Mouse (Mus musculus): ENCODE results near the gene Gcc1. TPM values are rescaled to one million over a fixed set of nuclear protein-coding genes. Genes with fewer than 3 reads are reported as not detected.
A peak's percentile ranks its signal among the peaks of the same experiment; 100 is the strongest.

Gene Gcc1
- polyA plus RNA-seq, 1 experiment from 2014 or later = 11.4 TPM

DNA sequence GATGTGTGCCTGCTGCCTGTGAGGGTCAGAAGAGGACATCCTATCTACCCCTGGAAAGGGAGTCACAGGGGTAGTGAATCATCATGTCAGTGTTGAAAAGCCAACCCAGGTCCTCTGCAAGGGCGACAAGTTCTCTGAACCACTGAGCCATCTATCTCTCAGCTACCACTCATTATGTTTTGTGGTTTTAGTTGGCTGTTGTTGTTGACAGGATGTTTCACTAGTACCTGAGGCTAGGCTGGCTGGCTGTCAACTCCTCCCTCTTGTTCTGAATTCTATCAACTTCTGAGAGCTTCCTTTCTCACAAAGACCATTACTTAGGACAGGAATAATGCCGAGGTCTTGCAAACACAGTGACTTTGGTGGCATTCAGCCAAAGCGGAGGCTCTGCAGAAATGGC is 43.0 kb downstream of the Gcc1 start:
- no peaks in the 10 kb centered on the region for H3K36me3 ChIP-seq (ENCODE audit: poor library complexity, severe bottlenecking)
- no peak overlapping the region for H3K4me2 ChIP-seq
- H3K27me3 ChIP-seq = no peaks in the 10 kb centered on the region
- no peak overlapping the region for H3K4me3 ChIP-seq
- no peak overlapping the region for H3K9ac ChIP-seq
- no peaks in the 10 kb centered on the region for H3K4me1 ChIP-seq
- no peak for ATAC-seq
- no peak overlapping the region for H3K27ac ChIP-seq
- no peaks in the 10 kb centered on the region for H3K9me3 ChIP-seq (replicated peaks)
- WGBS = 93% methylated on average over 3 of the region's 3 CpGs

DNA sequence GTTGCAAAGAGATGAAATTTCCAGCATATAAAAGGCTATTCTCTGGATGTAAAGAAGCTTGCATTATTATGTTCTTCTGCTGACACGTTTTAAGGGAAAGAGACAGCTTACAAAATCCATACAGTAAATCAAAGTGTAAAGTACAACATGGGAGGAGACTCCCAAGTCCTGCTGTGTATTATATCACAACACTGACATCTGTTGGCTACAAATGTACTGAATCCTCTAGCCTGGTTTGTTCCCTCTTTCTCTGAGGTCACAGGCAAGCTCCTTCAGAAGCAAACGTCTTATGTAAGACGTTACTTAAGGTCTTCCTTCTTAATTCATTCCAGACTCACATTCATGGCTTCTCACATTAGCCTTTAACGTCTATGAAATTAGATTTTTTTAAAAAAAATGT is 46.2 kb downstream of the Gcc1 start:
- H3K9me3 ChIP-seq (replicated peaks) = no peaks in the 10 kb centered on the region
- H3K4me1 ChIP-seq = no peaks in the 10 kb centered on the region
- H3K27ac ChIP-seq = no peak overlapping the region
- no peak overlapping the region for H3K9ac ChIP-seq
- no peak for ATAC-seq
- H3K4me3 ChIP-seq = no peak overlapping the region
- H3K36me3 ChIP-seq (ENCODE audit: poor library complexity, severe bottlenecking) = no peaks in the 10 kb centered on the region
- no peak overlapping the region for H3K4me2 ChIP-seq
- WGBS = 75% methylated on average over 4 of the region's 4 CpGs
- no peaks in the 10 kb centered on the region for H3K27me3 ChIP-seq

DNA sequence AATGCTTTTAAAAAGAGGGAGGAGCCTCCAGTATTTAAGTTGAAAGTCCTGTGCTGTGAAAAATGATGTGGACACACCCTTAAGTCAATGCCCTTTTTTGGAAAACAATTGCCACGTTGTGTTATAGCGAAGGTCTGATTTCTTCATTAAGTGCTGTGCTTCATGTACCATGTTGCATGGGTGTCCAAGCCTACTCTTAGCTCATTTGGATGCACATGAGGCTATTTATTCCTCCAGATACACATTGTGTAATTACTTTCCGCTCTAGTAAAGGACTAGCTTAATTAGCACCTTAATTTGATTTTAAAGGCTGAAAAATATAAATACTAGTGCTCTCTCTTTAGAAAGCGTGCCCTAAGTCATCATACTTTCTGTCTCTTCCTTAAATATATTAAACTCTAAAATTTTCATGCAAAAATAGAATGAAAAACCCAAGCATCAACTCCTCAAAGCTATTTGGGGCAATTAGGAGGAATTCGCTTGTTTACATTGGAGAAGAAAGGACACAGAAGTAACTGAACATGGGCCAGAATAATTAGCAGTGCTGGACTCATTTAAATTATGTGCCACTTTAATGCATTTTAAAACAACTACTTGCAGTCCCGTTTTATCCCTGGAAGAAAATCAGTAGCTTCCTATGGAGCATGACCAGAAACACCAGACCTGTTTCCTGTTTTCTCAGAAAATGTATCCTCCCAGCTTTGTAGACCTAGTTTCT is 58.1 kb downstream of the Gcc1 start:
- no peak overlapping the region for H3K4me3 ChIP-seq
- peak overlapping the region; percentile 1; the same call in 1 of the 2 replicates for H3K4me2 ChIP-seq
- ATAC-seq = peak; percentile 89
- H3K9ac ChIP-seq = no peak overlapping the region
- no peaks in the 10 kb centered on the region for H3K9me3 ChIP-seq (replicated peaks)
- H3K27ac ChIP-seq = no peak overlapping the region
- H3K27me3 ChIP-seq = no peaks in the 10 kb centered on the region
- WGBS = 42% methylated on average over 6 of the region's 6 CpGs
- peaks cover 35% of the 10 kb centered on the region for H3K4me1 ChIP-seq
- H3K36me3 ChIP-seq (ENCODE audit: poor library complexity, severe bottlenecking) = no peaks in the 10 kb centered on the region

DNA sequence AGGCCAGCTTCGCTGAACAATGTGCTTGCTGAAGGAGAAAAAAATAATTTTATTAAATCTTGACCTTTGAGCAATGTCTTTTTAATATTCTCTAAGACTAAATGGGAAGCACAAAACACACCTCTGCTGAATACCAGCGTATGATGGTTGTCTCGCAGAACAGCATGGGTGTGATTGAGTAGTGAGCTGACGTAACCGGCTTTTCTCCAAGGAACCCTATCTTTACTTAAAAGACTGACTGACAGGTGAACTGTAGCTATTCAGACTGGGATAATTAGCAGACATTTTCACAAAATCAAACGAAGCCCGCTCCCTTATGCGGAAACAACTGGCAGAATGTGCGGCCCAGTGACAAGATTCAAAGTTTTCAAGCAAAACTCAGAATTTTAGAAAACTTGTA is 60.6 kb downstream of the Gcc1 start:
- Histone ChIP-seq H3K27me3 (no peaks in the 10 kb centered on the region), H3K27ac (peak overlapping the region; percentile 48), H3K36me3 (ENCODE audit: poor library complexity, severe bottlenecking) (no peaks in the 10 kb centered on the region), H3K9me3 (replicated peaks) (no peaks in the 10 kb centered on the region), H3K4me1 (peaks cover 35% of the 10 kb centered on the region), H3K4me2 (no peak overlapping the region), H3K4me3 (no peak overlapping the region), H3K9ac (no peak overlapping the region)
- 38% methylated on average over 9 of the region's 9 CpGs for WGBS
- ATAC-seq = peak; percentile 72

Other genes with a start within 250 kb of the Gcc1 start
- 26.5 and 27.5 TPM in 2 replicates for gene Zfp800, start 30.4 kb downstream of the Gcc1 start, polyA plus RNA-seq (2015; fragmentation: Nextera tagmentation; extraction: Ambion mirVana)
- gene Arf5, start 4.8 kb downstream of the Gcc1 start, polyA plus RNA-seq (2015; fragmentation: Nextera tagmentation; extraction: Ambion mirVana) = 348 and 361 TPM in 2 replicates
- gene Fscn3, start 601 bp downstream of the Gcc1 start, polyA plus RNA-seq (2015; fragmentation: Nextera tagmentation; extraction: Ambion mirVana) = 0.09 TPM in 1 of 2 replicates, not detected in the other
- gene Pax4, start 21.0 kb upstream of the Gcc1 start, polyA plus RNA-seq (2015; fragmentation: Nextera tagmentation; extraction: Ambion mirVana) = not detected in 2 replicates
- 80.1 and 83.5 TPM in 2 replicates for gene Snd1, start 46.7 kb upstream of the Gcc1 start, polyA plus RNA-seq (2015; fragmentation: Nextera tagmentation; extraction: Ambion mirVana)